Mouse (Mus musculus) neural tube, embryonic 15.5 days (tissue): ENCODE measurements around the gene Abr. TPM values are rescaled to one million over a fixed set of nuclear protein-coding genes. Genes with fewer than 3 reads are reported as not detected.

Experiments
- ATAC-seq: fragments of 200-750 bp; cut with Nextera tagmentation; 2 replicates; pipeline ENCODE4 v1.8.0; 2017; ENCODE audit warnings: mild to moderate bottlenecking, moderate TSS enrichment, moderate library complexity; ENCODE audit not compliant: low FRiP score
- H3K27ac ChIP-seq: fragments of 300-500 bp; sonication (generic); replicated peaks from 2 replicates; pipeline ENCODE4 v1.5.1; 2015; ENCODE audit warnings: mild to moderate bottlenecking, inconsistent platforms
- H3K27me3 ChIP-seq: fragments of 300-500 bp; sonication (generic); replicated peaks from 2 replicates; pipeline ENCODE4 v1.6.1; 2015; ENCODE audit warnings: inconsistent platforms
- H3K36me3 ChIP-seq: fragments of 300-500 bp; sonication (generic); 2 replicates; pipeline ENCODE4 v1.6.1; 2015; ENCODE audit warnings: inconsistent platforms
- H3K4me1 ChIP-seq: fragments of 300-500 bp; sonication (generic); 2 replicates; pipeline ENCODE4 v1.6.1; 2015; ENCODE audit warnings: inconsistent platforms
- H3K4me2 ChIP-seq: fragments of 300-500 bp; sonication (generic); 2 replicates; pipeline ENCODE4 v1.6.1; 2015; ENCODE audit warnings: inconsistent platforms, mild to moderate bottlenecking, moderate library complexity
- H3K4me3 ChIP-seq: fragments of 300-500 bp; sonication (generic); replicated peaks from 2 replicates; pipeline ENCODE4 v1.5.1; 2015; ENCODE audit warnings: mild to moderate bottlenecking, inconsistent platforms
- H3K9ac ChIP-seq: fragments of 300-500 bp; sonication (generic); replicated peaks from 2 replicates; pipeline ENCODE4 v1.6.1; 2015; ENCODE audit warnings: mild to moderate bottlenecking, inconsistent platforms
- H3K9me3 ChIP-seq: fragments of 300-500 bp; sonication (generic); replicated peaks from 2 replicates; pipeline ENCODE4 v1.6.1; 2016; ENCODE audit warnings: inconsistent platforms
- WGBS: fragments of 180-500 bp; shearing (Covaris S2); methylation state at CpG from one replicate; pipeline ENCODE4 v1.1.7; 2015; ENCODE audit warnings: mixed read lengths; 5-methylcytosine and 5-hydroxymethylcytosine counted together
- polyA plus RNA-seq: library from polyadenylated mRNA; unstranded; fragments of >200 nt; fragmentation: Nextera tagmentation; extraction: Ambion mirVana; gene quantifications from 2 replicates; pipeline ENCODE4 v1.2.1, GENCODE M21; 2015

Gene Abr
- polyA plus RNA-seq, 1 experiment from 2014 or later: 88.3 TPM

DNA sequence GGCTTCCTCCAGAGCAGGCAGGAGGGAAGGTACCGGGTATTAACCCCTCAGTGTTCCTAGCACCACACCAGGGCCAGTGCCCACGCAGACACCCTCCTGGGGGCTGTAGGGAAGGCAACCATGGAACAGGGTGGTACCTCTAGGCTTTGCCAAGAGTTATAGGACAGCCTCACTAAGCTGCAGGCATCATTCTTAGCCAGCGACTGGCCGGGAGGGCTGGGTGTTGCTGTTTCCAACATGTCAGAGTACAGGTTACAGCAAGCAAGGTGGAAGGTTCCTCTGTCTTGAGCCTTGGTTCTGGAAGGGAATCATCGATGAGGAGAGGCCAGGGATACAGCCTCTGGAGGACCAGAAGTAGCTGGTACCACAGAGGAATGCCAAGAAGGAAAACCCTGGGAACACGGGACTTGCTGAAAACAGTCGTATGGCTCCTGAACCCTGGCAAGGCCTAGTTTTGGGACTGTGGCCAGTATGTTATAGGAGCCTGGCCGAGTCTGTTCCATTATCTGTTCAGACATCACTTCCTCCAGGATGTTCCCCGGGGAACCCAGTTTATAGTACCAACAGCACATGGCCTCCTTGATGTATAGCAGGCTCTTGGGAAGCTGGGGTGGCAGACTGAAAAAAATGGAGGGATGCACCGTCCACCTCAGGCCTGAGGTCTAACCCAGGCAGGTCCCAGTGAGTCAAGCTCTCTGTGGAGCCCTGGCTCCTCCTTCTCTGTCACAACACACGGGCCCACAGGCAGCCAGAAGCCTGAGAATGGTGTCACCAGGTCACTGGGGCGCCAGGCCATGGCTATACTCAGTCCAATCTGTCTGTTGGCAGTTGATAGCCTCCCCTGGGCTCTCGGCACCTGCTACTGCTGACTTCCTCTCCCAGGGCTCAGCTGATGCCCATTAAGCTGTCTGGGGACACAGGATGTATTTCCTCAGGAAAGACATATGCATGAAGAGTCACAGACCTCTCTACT is 112.1 kb downstream of the Abr start:
- no peak overlapping the region for H3K9ac ChIP-seq
- no peak overlapping the region for H3K4me2 ChIP-seq
- no peak overlapping the region for H3K4me3 ChIP-seq
- 62% methylated on average over 13 of the region's 13 CpGs for WGBS
- H3K9me3 ChIP-seq: no peaks in the 10 kb centered on the region
- no peak for ATAC-seq
- H3K27ac ChIP-seq: peak overlapping the region; percentile 72
- H3K4me1 ChIP-seq: peaks cover 38% of the 10 kb centered on the region
- H3K36me3 ChIP-seq: no peaks in the 10 kb centered on the region
- H3K27me3 ChIP-seq: no peaks in the 10 kb centered on the region

DNA sequence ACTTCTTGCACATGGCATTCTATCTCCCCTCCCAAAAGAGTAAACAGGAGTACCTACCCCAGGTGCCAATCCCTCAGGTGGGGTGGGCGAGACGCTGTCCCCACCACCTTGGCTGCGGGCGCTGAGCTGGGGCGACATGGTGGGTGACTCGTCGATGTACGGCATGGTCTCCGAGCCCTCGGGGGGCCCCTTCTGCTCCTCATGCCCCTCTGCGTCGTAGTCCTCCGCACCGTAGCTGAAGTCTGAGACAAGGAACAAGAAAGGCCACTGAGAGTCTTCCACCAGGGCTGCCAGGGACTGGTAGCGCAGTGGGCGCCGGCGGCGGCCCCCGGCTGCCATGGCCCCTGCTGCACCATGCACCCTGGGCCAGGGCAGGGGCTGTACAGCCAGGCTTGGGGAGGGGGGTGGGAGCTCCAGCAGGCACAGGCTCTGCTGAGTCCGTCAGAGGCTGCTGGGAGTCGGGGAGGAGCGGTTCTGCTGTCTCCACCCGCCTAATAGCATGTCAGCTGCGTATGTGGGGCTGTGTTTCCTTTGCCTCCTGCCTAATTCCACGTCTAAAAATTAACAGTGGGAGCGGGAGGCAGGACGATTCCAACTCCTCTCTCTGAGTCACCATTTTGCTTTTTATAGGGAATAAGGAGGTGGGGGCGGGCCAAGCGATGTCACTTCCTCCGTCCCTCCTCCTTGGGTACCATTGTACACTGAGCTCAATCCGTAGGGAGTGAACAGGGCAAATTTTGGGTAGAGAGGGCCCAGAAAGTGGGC is 113.1 kb downstream of the Abr start:
- no peak overlapping the region for H3K9ac ChIP-seq
- WGBS: 84% methylated on average over 32 of the region's 32 CpGs

GRCm38 (mm10) chr11:76508125-76508524 is 114.0 kb downstream of the Abr start:
- Histone ChIP-seq H3K27me3 (no peaks in the 10 kb centered on the region), H3K4me1 (peaks cover 44% of the 10 kb centered on the region), H3K36me3 (no peaks in the 10 kb centered on the region), H3K9ac (peak overlapping the region; percentile 14; the same call in 1 of the 2 replicates), H3K27ac (peak overlapping the region; percentile 72), H3K4me2 (peak overlapping the region; percentile 21), H3K9me3 (no peaks in the 10 kb centered on the region), H3K4me3 (no peak overlapping the region)
- 31% methylated on average over 4 of the region's 4 CpGs for WGBS
- 0 out of 2 replicates have a peak, but pooled peaks have one; percentile 48 for ATAC-seq

More for the DNA sequence above, 113.1 kb downstream of the Abr start:
- H3K4me1 ChIP-seq: peaks cover 43% of the 10 kb centered on the region
- H3K4me2 ChIP-seq: peak overlapping the region; percentile 17; the same call in 1 of the 2 replicates
- peak overlapping the region; percentile 72 for H3K27ac ChIP-seq
- no peak overlapping the region for H3K4me3 ChIP-seq
- no peaks in the 10 kb centered on the region for H3K27me3 ChIP-seq
- no peaks in the 10 kb centered on the region for H3K36me3 ChIP-seq
- no peak for ATAC-seq
- H3K9me3 ChIP-seq: no peaks in the 10 kb centered on the region

DNA sequence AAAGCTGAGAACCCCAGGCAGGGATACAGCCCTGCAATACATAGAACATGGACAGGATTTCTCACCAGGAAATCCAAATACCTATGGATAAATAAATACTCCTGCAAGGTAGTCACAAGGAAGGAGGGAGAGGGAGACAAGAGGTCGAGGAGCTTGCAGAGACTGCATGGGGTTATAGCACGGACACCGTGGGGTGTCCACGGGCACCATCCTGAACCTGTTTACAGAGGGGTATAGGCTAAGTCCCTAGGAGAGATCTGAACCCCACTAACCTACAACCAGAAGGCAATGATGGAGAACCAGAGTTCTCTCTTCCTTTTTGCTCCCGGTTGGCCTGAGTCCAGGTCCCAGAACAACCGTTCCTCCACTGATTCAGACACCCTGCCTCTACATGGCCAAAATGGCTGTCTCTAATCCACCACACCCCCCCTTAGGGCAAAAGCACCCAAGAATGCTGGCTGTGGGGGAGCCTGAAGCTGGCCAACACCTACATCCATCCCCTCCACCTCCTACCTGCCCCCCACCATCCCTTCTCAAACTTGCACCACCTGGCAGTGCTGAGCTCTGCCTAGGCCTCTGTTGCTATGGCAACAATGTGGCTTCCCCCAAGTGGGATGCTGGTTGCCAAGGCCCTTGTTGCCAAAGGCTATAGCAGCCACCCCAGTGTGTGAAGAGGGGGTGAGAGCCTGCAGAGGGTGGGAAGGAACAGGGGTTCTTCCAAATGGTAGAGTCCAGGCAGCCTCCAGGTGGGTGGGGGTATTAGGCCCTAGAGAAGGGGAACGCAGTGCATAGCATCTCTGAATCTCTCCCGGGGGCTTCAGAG is 114.6 kb downstream of the Abr start:
- Histone ChIP-seq H3K9ac (0 out of 2 replicates have a peak overlapping the region, but pooled peaks have one; percentile 1), H3K36me3 (no peaks in the 10 kb centered on the region), H3K4me3 (no peak overlapping the region), H3K27ac (peak overlapping the region; percentile 72), H3K27me3 (no peaks in the 10 kb centered on the region), H3K4me1 (peaks cover 44% of the 10 kb centered on the region), H3K9me3 (no peaks in the 10 kb centered on the region), H3K4me2 (peak overlapping the region; percentile 21)
- ATAC-seq: peak; percentile 75
- whole genome bisulfite sequencing: 58% methylated on average over 8 of the region's 8 CpGs

DNA sequence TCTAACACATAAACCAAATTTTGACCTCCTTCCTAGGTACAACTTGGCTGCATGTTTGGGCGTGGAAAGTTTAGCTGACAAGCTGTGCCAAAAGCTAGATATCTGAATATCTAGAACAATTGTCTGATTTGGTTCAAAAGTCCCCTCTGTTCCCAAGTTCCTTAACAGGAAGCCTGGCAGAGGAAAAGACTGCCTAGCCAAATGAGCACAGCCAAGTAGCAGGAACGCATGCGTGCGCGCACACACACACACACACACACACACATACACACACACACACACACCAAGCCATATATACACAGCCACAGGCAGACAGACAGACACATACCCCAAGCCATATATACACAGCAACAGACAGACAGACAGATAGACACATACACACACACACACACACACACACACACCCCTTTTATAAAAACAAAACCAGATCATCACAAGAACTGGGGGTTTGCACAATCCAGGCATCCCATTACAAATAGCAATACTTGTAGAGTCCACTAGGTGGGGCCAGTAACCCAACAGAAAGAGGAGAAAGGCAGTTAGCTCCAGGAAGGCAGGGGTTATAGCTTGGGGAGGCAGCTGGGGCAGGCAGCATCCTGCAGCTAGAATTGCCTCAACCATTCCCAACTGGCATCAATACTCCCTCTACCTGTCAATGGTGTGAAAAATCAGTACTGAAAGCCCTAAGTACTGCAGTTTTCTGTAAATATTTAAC is 115.4 kb downstream of the Abr start:
- Histone ChIP-seq H3K4me1 (peaks cover 44% of the 10 kb centered on the region), H3K27me3 (no peaks in the 10 kb centered on the region), H3K9me3 (no peaks in the 10 kb centered on the region), H3K36me3 (no peaks in the 10 kb centered on the region), H3K9ac (no peak overlapping the region), H3K27ac (peak overlapping the region; percentile 72), H3K4me2 (no peak overlapping the region), H3K4me3 (no peak overlapping the region)
- ATAC-seq: peak; percentile 26; the same call in 1 of the 2 replicates
- 84% methylated on average over 5 of the region's 5 CpGs for WGBS

GRCm38 (mm10) chr11:76505106-76505505 is 117.0 kb downstream of the Abr start:
- Histone ChIP-seq H3K9me3 (no peaks in the 10 kb centered on the region), H3K27ac (no peak overlapping the region), H3K36me3 (no peaks in the 10 kb centered on the region), H3K9ac (no peak overlapping the region), H3K4me2 (no peak overlapping the region), H3K4me3 (no peak overlapping the region), H3K27me3 (no peaks in the 10 kb centered on the region), H3K4me1 (peaks cover 35% of the 10 kb centered on the region)
- 83% methylated on average over 1 of the region's 1 CpGs for WGBS
- ATAC-seq: no peak

DNA sequence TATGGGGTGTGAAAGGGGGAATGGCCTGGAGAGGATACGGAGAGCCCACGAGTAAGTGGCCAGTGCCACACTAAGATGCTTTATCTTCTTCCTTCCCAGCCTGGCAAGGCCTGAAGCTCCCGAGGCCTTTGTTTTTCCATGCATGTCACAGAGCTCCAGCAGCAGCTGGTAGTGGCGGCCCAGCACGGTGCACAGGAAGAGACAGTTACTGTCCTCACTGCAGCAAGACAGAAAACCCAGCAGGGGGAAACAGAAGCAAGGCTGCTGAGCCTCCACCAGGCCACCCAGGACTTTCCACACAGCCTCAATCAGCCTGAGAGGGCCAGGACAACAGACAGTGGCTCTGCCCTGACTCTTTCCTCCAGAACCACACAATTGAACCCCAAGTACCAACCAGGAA is 118.1 kb downstream of the Abr start:
- Histone ChIP-seq H3K4me3 (no peak overlapping the region), H3K27me3 (no peaks in the 10 kb centered on the region), H3K9ac (no peak overlapping the region), H3K9me3 (no peaks in the 10 kb centered on the region), H3K4me2 (no peak overlapping the region), H3K4me1 (peaks cover 28% of the 10 kb centered on the region), H3K36me3 (no peaks in the 10 kb centered on the region), H3K27ac (no peak overlapping the region)
- ATAC-seq: no peak
- WGBS: 59% methylated on average over 5 of the region's 5 CpGs

GRCm38 (mm10) chr11:76499987-76500386 is 122.1 kb downstream of the Abr start:
- no peaks in the 10 kb centered on the region for H3K27me3 ChIP-seq
- H3K4me2 ChIP-seq: no peak overlapping the region
- no peaks in the 10 kb centered on the region for H3K9me3 ChIP-seq
- 28% methylated on average over 1 of the region's 1 CpGs for WGBS
- H3K36me3 ChIP-seq: no peaks in the 10 kb centered on the region
- no peak overlapping the region for H3K4me3 ChIP-seq
- no peak for ATAC-seq
- H3K27ac ChIP-seq: no peak overlapping the region
- H3K4me1 ChIP-seq: peaks cover 18% of the 10 kb centered on the region
- H3K9ac ChIP-seq: no peak overlapping the region

DNA sequence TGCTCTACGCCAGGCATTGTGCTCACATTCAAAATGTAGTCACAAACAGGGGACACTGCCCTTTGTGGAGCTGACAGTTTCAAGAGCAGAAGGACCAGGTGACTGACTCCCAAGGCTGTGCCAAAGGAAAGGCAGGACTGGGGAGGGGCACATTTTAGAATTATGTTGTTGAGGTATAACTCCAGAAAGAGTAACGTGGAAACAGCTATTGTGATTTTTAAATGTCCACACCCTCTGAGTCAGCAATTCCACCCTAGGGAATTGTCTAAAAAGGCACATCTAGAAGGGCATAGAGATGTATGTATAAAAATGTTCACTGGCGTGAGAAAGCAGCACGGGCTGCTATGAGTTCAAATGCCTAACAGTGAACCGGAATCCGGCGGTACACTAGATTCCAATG is 122.5 kb downstream of the Abr start:
- ATAC-seq: no peak
- Histone ChIP-seq H3K36me3 (no peaks in the 10 kb centered on the region), H3K9me3 (no peaks in the 10 kb centered on the region), H3K4me2 (no peak overlapping the region), H3K9ac (no peak overlapping the region), H3K4me3 (no peak overlapping the region), H3K27ac (no peak overlapping the region), H3K4me1 (peaks cover 19% of the 10 kb centered on the region), H3K27me3 (no peaks in the 10 kb centered on the region)
- 75% methylated on average over 7 of the region's 7 CpGs for WGBS

DNA sequence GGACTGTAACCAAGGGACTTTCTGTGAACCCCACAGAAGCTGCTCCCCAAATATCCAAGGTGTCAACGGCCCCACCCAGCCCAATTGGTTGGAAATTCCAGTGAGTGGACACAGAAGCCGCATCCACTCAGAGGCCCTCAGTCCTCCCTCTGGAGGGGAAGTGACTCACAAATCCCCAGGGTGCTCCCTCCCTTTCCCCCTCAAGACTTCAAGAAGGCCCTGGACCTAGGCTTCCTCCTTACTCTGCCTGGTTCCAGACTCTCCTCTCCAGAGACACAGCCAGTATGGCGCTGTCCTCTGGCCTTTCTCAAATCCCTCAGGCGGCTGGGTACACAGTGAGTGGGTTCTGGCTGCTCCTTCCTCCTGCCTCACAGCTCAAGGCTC is 124.4 kb downstream of the Abr start:
- no peak for ATAC-seq

More for the DNA sequence above, 124.4 kb downstream of the Abr start:
- Histone ChIP-seq H3K9ac (no peak overlapping the region), H3K36me3 (no peaks in the 10 kb centered on the region), H3K27ac (no peak overlapping the region), H3K4me3 (no peak overlapping the region), H3K9me3 (no peaks in the 10 kb centered on the region), H3K27me3 (no peaks in the 10 kb centered on the region), H3K4me1 (peaks cover 28% of the 10 kb centered on the region), H3K4me2 (no peak overlapping the region)
- WGBS: 85% methylated on average over 4 of the region's 4 CpGs
